Mouse (Mus musculus) midbrain, embryonic 11.5 days (tissue): ENCODE results near the gene Btrc. TPM values are rescaled to one million over a fixed set of nuclear protein-coding genes. Genes with fewer than 3 reads are reported as not detected.

Experiments
- ATAC-seq: fragments of 200-750 bp; cut with Nextera tagmentation; 2 replicates; pipeline ENCODE4 v1.8.0; 2017; ENCODE audit warnings: moderate TSS enrichment, moderate library complexity; ENCODE audit not compliant: low FRiP score
- DNase-seq: peaks from one replicate; pipeline ENCODE4 v3.0.0; 2015; ENCODE audit warnings: low spot score; ENCODE audit errors: missing footprints
- H3K27ac ChIP-seq: fragments of 300-500 bp; sonication (generic); 2 replicates; pipeline ENCODE4 v1.5.1; 2014; ENCODE audit warnings: low read depth, low read length
- H3K27me3 ChIP-seq: fragments of 300-500 bp; sonication (generic); 2 replicates; pipeline ENCODE4 v1.6.1; 2014; ENCODE audit warnings: mild to moderate bottlenecking, low read length, moderate library complexity, mixed read lengths; ENCODE audit not compliant: control insufficient read depth, insufficient read depth
- H3K36me3 ChIP-seq: fragments of 300-500 bp; sonication (generic); 2 replicates; pipeline ENCODE4 v1.6.1; 2014; ENCODE audit warnings: mild to moderate bottlenecking, low read length, moderate library complexity, mixed read lengths; ENCODE audit not compliant: control insufficient read depth, insufficient read depth
- H3K4me1 ChIP-seq: fragments of 300-500 bp; sonication (generic); 2 replicates; pipeline ENCODE4 v1.6.1; 2014; ENCODE audit warnings: low read length; ENCODE audit not compliant: control insufficient read depth, insufficient read depth
- H3K4me2 ChIP-seq: fragments of 300-500 bp; sonication (generic); 2 replicates; pipeline ENCODE4 v1.6.1; 2014; ENCODE audit warnings: mild to moderate bottlenecking, moderate library complexity
- H3K4me3 ChIP-seq: fragments of 300-500 bp; sonication (generic); 2 replicates; pipeline ENCODE4 v1.5.1; 2014; ENCODE audit warnings: low read depth, low read length
- H3K9ac ChIP-seq: fragments of 300-500 bp; sonication (generic); 2 replicates; pipeline ENCODE4 v1.6.1; 2014; ENCODE audit warnings: low read length
- H3K9me3 ChIP-seq: fragments of 300-500 bp; sonication (generic); 2 replicates; pipeline ENCODE4 v1.6.1; 2016; ENCODE audit warnings: low read length; ENCODE audit not compliant: control insufficient read depth
- WGBS: fragments of 180-500 bp; shearing (Covaris S2); extraction: QIAGEN DNeasy Blood & Tissue Kit; methylation state at CpG from one replicate; pipeline ENCODE4 v1.1.7; 2014; 5-methylcytosine and 5-hydroxymethylcytosine counted together
- polyA plus RNA-seq: library from polyadenylated mRNA; unstranded; fragments of >200 nt; fragmentation: Nextera tagmentation; extraction: Ambion mirVana; gene quantifications from 2 replicates; pipeline ENCODE4 v1.2.1, GENCODE M21; 2014

The Btrc gene
- polyA plus RNA-seq, 1 experiment from 2014 or later, result 49.5 TPM

DNA sequence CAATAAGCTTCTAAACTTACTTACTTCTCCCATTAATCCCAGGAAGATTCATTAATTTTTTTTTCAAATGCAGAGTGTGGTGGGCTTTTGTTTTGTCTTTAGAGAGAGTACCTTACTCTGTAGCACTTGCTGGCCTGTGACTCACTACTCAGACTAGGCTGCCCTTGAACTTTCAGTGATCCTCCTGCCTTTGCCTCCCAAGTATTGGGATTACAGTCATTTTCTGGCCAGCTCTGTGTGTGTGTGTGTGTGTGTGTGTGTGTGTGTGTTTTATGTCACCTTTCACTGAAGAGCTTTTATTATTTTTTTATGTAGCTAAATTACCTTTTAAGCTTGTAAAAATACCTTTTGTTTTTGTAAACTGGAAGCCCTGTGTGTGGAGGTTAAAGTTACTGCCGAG is 84.4 kb downstream of the Btrc start:
- no peak for ATAC-seq
- 91% methylated on average over 1 of the region's 1 CpGs for WGBS
- H3K9ac ChIP-seq, result no peak overlapping the region

DNA sequence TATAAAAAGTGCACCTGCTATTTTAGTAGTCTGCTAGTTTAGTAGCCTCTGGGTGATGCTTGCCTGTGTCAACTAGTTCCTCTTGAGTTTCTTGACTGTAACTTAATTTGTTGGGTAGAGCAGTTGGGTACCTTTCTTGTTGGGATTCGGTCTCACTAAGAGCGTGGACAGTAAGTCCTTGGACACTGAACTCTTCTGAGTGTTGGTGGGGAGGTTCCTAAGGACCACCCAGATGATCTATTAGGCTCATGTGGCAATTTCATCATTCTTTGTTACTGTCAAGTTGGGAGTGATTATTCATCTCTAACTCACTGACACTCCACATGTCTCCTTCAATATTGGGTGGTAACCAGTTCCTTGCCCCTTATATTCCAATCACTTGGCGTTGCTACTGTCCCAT is 90.9 kb downstream of the Btrc start:
- peak; percentile 56 for DNase-seq
- Histone ChIP-seq H3K36me3 (no peaks in the 10 kb centered on the region), H3K4me3 (no peak overlapping the region), H3K4me1 (peaks cover 11% of the 10 kb centered on the region), H3K27me3 (peaks cover 23% of the 10 kb centered on the region), H3K4me2 (no peak overlapping the region), H3K9me3 (no peaks in the 10 kb centered on the region), H3K9ac (no peak overlapping the region), H3K27ac (no peak overlapping the region)
- 95% methylated on average over 3 of the region's 3 CpGs for WGBS
- no peak for ATAC-seq

More for the DNA sequence above, 84.4 kb downstream of the Btrc start:
- H3K27me3 ChIP-seq, result peaks cover 6% of the 10 kb centered on the region
- no peak overlapping the region for H3K4me3 ChIP-seq
- peaks cover 4% of the 10 kb centered on the region; the same call in 1 of the 2 replicates for H3K4me1 ChIP-seq
- no peaks in the 10 kb centered on the region for H3K36me3 ChIP-seq
- H3K9me3 ChIP-seq, result no peaks in the 10 kb centered on the region
- no peak overlapping the region for H3K27ac ChIP-seq
- H3K4me2 ChIP-seq, result no peak overlapping the region
- no peak for DNase-seq

GRCm38 (mm10) chr19:45456896-45457295 is 93.4 kb downstream of the Btrc start:
- Histone ChIP-seq H3K27ac (no peak overlapping the region), H3K4me3 (no peak overlapping the region), H3K4me2 (no peak overlapping the region), H3K4me1 (peaks cover 15% of the 10 kb centered on the region), H3K9me3 (no peaks in the 10 kb centered on the region), H3K9ac (no peak overlapping the region), H3K27me3 (peaks cover 34% of the 10 kb centered on the region), H3K36me3 (no peaks in the 10 kb centered on the region)
- ATAC-seq (no peak), DNase-seq (no peak)
- WGBS, result 72% methylated on average over 7 of the region's 7 CpGs

DNA sequence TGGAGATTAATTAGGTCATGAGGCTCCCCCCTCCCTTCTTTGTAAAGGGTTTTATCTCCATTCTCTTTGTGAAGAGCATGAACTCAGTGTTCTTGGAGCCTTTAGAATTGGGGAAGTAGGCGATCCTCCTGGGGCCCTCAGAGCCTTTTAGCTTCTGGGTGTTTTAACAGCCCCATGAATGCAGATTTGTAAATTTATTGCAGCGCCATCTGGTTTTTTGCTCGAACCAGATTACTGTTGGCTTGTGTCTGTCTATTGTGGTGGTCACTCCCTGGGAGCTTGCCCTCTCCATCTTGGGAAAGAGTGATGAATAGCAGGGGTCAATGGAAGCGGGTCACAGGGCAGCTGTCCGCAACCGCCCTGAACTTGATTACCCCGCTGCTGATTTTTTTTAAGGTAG is 95.2 kb downstream of the Btrc start:
- peak; percentile 50; the same call in 1 of the 2 replicates for ATAC-seq
- Histone ChIP-seq H3K9me3 (no peaks in the 10 kb centered on the region), H3K4me1 (peaks cover 15% of the 10 kb centered on the region), H3K36me3 (no peaks in the 10 kb centered on the region), H3K27ac (no peak overlapping the region), H3K9ac (no peak overlapping the region), H3K27me3 (peaks cover 35% of the 10 kb centered on the region), H3K4me2 (no peak overlapping the region), H3K4me3 (no peak overlapping the region)
- peak; percentile 88 for DNase-seq
- 11% methylated on average over 7 of the region's 7 CpGs for WGBS

DNA sequence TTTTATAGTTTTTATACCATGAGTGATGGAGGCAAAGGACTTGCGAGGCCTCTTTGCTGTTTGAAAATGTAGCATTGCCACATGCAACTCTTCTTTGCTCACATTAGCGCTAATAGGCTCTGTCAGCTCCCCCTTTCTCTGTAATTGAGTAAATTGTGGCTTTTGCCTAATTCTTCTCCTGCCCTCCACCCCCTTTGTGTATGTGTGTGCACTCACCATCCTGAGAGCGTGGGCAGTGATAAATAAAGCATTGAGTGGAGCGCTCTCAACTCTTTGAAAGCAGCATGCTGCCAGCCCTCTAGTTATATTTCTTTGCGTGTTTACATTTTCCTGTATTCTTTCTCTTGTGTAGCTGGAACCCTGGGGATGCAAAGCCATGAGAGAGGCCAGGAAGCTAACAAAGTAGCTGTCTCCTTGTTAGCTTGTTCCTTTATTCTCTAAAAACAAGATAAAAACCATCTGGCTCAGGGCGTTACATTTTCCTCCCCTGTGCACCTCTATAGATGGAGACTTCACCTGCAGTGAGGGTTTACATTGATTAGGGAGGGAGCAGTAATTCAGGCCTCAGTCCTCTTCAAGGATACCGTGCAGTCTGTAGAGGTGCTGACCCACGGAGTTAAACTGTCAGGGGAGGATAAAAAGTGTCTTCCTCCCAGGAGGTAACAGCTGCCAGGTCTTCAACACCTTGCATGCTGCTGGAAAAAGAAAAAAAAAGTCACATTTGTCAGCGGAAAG is 96.6 kb downstream of the Btrc start:
- H3K27me3 ChIP-seq, result peaks cover 30% of the 10 kb centered on the region
- H3K4me3 ChIP-seq, result no peak overlapping the region
- 43% methylated on average over 9 of the region's 9 CpGs for WGBS
- no peaks in the 10 kb centered on the region for H3K36me3 ChIP-seq
- no peak overlapping the region for H3K4me2 ChIP-seq
- H3K9ac ChIP-seq, result no peak overlapping the region
- H3K9me3 ChIP-seq, result no peaks in the 10 kb centered on the region
- H3K27ac ChIP-seq, result no peak overlapping the region
- H3K4me1 ChIP-seq, result peaks cover 15% of the 10 kb centered on the region
- DNase-seq, result peak; percentile 89
- no peak for ATAC-seq

- no peak overlapping the region for H3K27ac ChIP-seq
- no peak for ATAC-seq
- H3K36me3 ChIP-seq, result no peaks in the 10 kb centered on the region
- 60% methylated on average over 10 of the region's 10 CpGs for WGBS
- peaks cover 28% of the 10 kb centered on the region for H3K27me3 ChIP-seq
- peaks cover 15% of the 10 kb centered on the region for H3K4me1 ChIP-seq
- no peak overlapping the region for H3K9ac ChIP-seq
- H3K4me3 ChIP-seq, result no peak overlapping the region
- no peak overlapping the region for H3K4me2 ChIP-seq
- H3K9me3 ChIP-seq, result no peaks in the 10 kb centered on the region
- DNase-seq, result peak; percentile 86
Observed at GRCm38 (mm10) chr19:45460749-45461736, 97.5 kb downstream of the Btrc start.

- H3K36me3 ChIP-seq, result no peaks in the 10 kb centered on the region
- no peak overlapping the region for H3K4me3 ChIP-seq
- H3K9ac ChIP-seq, result no peak overlapping the region
- 98% methylated on average over 5 of the region's 5 CpGs for WGBS
- no peaks in the 10 kb centered on the region for H3K27me3 ChIP-seq
- no peak overlapping the region for H3K27ac ChIP-seq
- DNase-seq (no peak), ATAC-seq (no peak)
- no peak overlapping the region for H3K4me2 ChIP-seq
- no peaks in the 10 kb centered on the region for H3K9me3 ChIP-seq
- no peaks in the 10 kb centered on the region for H3K4me1 ChIP-seq
Observed at GRCm38 (mm10) chr19:45469760-45470159, 106.2 kb downstream of the Btrc start.

DNA sequence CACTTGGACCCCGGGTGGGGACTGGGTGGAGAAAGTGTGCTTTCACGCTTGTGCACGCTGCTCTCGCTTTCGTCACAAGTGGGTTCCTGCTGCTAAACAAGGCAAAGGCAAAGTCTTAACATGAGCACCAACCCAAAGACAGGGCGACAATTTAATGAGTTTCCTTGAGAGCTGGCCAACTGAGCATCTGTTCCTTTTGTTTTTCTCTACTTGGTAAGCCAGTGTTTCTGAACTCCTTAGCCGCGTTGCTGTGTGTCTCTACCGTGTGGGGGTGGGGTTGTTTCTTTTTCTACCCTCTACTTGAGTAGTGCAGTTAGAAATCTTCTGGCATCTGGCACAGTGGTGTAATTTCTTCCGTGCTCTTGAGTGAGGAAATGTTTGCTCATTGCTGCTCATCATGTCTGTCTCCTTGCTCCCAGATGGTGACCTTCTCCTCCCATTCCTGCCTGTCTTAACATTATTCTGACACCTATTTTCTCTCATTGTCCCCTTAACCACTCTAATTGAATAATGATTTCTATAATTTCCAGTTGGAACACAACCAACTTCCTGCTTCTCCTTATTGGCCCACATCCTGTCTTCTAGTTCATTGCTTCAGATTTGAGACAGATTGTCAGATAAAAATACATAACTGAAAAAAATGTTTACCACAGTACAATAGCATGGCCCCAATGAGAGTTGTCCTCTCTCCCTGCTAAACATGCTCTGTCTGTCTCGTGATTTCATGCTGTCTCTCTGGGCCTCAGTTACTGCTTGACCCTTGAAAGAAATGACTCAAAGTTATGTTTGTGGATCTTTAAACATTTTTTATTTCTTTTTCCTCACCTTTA is 109.4 kb downstream of the Btrc start:
- Histone ChIP-seq H3K4me3 (no peak overlapping the region), H3K27me3 (peaks cover 2% of the 10 kb centered on the region; the same call in 1 of the 2 replicates), H3K9ac (no peak overlapping the region), H3K36me3 (no peaks in the 10 kb centered on the region), H3K9me3 (no peaks in the 10 kb centered on the region), H3K27ac (no peak overlapping the region), H3K4me2 (no peak overlapping the region), H3K4me1 (peaks cover 10% of the 10 kb centered on the region)
- ATAC-seq (no peak), DNase-seq (peak; percentile 75)
- WGBS, result 63% methylated on average over 11 of the region's 11 CpGs
